Mouse (Mus musculus): ENCODE results near the gene Mapk12. TPM values are rescaled to one million over a fixed set of nuclear protein-coding genes. Genes with fewer than 3 reads are reported as not detected.

The Mapk12 gene
- 19.9 and 20.1 TPM in 2 replicates for polyA plus RNA-seq (2016; fragmentation: Nextera tagmentation; extraction: Ambion mirVana)

DNA sequence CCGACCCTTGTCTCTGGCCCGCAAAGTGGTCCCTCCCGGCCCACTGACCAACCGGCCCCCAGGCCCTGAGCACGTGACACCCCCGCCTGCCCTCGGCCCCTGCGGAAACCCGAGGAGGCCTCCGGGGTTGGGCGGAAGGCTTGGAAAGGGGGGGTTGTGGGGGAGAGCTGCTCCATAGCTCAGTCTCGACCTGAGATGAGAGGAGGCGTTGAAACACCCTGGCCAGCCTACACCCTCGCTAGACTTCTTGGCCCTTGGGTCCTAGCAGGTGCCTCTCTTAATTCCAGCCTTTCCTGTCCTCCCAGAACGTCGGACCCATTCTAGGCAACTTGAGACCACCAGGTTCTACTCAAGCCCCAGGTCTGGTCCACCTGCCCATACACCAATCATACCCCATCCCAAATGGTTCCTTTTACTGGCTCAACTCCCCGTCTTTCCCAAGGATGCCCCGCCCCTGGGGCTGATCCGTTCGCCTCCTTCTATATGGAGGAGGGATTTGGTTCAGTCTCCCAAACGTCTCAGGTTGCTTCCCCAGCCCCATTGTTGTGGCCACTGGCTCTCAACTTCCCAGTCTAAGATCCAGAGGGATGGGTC, at the start of gene Mapk12:
Gene Mapk12 (minus strand): TSS at position 45 of the 594 bp plus-strand sequence.
- Histone ChIP-seq H3K9ac (peak within 1 kb of the TSS; percentile 75), H3K27ac (ENCODE audit: poor library complexity, severe bottlenecking) (peak within 1 kb of the TSS; percentile 7; the same call in 1 of the 2 replicates), H3K9me3 (replicated peaks) (no peaks in the 10 kb centered on the region), H3K4me3 (peak within 1 kb of the TSS; percentile 75), H3K36me3 (no peaks in the 10 kb centered on the region), H3K27me3 (replicated peaks) (peaks cover 59% of the 10 kb centered on the region), H3K4me2 (peak within 1 kb of the TSS; percentile 98), H3K4me1 (replicated peaks) (peaks cover 38% of the 10 kb centered on the region)
- 2% methylated on average over 21 of the region's 21 CpGs for WGBS
- ATAC-seq (ENCODE audit: insufficient number of reproducible peaks, low FRiP score) = peak; percentile 80

DNA sequence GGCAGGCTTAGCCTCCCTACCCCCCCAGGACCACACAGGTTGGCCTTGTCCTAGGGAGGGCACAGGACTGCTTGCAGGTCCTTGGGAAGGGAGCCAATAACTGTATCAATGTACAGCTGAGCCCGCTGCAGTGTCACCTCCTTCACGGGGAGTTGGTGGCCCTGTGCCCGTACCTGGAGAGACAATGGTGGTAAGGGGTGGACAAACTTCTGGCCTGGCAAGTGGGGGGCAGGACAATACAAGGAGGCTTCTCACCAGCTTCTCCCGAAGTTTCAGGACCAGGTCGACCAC, 44.4 kb upstream of the Mapk12 start:
- H3K9me3 ChIP-seq (replicated peaks) = no peaks in the 10 kb centered on the region
- peaks cover 20% of the 10 kb centered on the region for H3K4me1 ChIP-seq (replicated peaks)
- H3K36me3 ChIP-seq = peaks cover 30% of the 10 kb centered on the region; the same call in 1 of the 2 replicates
- no peak overlapping the region for H3K4me3 ChIP-seq
- no peak overlapping the region for H3K27ac ChIP-seq (ENCODE audit: poor library complexity, severe bottlenecking)
- ATAC-seq (ENCODE audit: insufficient number of reproducible peaks, low FRiP score) = no peak
- H3K9ac ChIP-seq = no peak overlapping the region
- 83% methylated on average over 5 of the region's 5 CpGs for WGBS
- H3K4me2 ChIP-seq = no peak overlapping the region
- H3K27me3 ChIP-seq (replicated peaks) = no peaks in the 10 kb centered on the region

DNA sequence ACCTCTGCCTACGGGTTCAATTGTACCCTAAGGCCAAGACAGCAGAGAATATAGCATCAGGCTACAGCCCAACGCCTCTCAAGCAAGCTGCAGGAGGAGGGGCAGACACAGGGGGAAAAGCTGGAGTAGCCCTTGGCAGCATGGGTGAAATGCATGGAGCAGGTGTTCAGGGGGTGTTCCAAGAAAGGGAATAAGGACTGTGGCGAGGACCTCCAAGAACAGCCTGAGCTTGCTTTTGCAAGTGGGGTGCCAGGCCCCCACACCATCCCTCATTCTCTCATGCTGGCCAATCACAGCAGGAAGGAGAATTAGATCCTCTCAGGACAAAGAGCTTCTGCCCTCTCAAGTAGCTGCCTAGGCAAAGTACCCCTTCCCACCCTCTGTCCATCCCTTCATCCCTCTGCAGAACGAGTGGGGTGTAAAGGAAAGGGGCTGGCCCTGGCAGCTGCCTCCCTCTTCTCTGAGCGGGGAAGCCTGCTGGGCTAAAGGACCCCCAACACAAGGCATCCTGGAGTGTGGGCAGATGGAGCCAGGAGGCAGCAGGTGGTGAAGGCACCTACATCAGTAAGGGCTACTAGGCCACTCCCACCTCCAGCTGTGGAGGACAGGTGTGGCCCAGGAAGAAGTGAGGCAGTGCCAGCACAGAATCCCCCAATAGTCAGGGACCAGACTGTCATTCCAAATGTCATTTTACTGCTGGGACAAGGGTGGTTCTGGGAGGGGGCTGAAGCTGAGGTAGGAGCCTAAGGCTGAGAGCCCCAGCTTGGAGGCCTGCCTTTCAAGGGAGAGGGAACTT, 43.8 kb upstream of the Mapk12 start:
- H3K4me1 ChIP-seq (replicated peaks) = peaks cover 25% of the 10 kb centered on the region
- no peak overlapping the region for H3K4me3 ChIP-seq
- no peaks in the 10 kb centered on the region for H3K27me3 ChIP-seq (replicated peaks)
- H3K4me2 ChIP-seq = no peak overlapping the region
- no peak for ATAC-seq (ENCODE audit: insufficient number of reproducible peaks, low FRiP score)
- WGBS = 71% methylated on average over 5 of the region's 5 CpGs
- H3K27ac ChIP-seq (ENCODE audit: poor library complexity, severe bottlenecking) = no peak overlapping the region
- H3K9ac ChIP-seq = no peak overlapping the region
- H3K9me3 ChIP-seq (replicated peaks) = no peaks in the 10 kb centered on the region
- H3K36me3 ChIP-seq = peaks cover 29% of the 10 kb centered on the region; the same call in 1 of the 2 replicates

DNA sequence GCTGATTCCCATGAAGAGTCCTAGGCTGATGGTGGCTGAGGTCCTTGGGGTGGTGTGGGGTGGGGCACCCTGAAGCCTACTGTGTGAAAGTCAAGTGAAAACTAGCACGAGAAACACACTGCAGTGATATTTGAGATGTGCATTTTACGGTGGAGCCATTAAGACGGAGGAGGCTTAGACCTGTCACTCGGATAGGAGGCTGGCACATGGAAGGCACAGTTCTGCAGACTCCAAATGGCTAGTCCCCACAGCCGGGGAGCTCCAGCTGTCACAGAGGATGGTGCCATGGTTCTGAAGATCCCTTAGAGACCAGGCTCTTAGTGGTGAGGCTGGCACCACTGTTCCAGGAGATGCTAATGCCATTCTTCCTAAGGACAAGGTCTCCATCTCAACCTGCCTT, 42.3 kb upstream of the Mapk12 start:
- Histone ChIP-seq H3K4me1 (replicated peaks) (peaks cover 39% of the 10 kb centered on the region), H3K27ac (ENCODE audit: poor library complexity, severe bottlenecking) (peak overlapping the region; percentile 74), H3K9me3 (replicated peaks) (no peaks in the 10 kb centered on the region), H3K9ac (peak overlapping the region; percentile 50), H3K4me2 (no peak overlapping the region), H3K36me3 (peaks cover 21% of the 10 kb centered on the region; the same call in 1 of the 2 replicates), H3K4me3 (no peak overlapping the region), H3K27me3 (replicated peaks) (no peaks in the 10 kb centered on the region)
- ATAC-seq (ENCODE audit: insufficient number of reproducible peaks, low FRiP score) = no peak
- WGBS = 65% methylated on average over 5 of the region's 5 CpGs

DNA sequence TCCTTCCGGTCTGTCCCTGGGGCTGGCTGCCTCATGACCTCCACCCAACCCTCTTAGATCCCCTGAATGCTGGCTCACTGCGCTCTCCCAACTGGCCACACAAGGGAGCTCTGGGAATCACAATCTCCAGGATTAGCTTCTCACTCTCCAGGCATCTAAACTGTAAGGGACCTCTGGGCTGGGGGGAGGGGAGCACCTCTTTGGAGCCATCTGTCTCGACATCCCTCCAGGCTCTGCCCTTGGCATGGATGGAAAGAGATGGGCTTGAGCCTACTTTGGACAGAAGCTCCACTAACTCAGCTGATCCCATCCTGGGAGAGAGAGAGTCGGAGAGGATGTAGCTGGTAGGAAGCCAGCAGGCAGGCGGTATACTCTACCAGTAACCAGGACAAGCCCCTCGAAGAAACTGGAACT, 41.8 kb upstream of the Mapk12 start:
- Histone ChIP-seq H3K4me3 (no peak overlapping the region), H3K27ac (ENCODE audit: poor library complexity, severe bottlenecking) (peak overlapping the region; percentile 74), H3K36me3 (peaks cover 17% of the 10 kb centered on the region; the same call in 1 of the 2 replicates), H3K4me2 (peak overlapping the region; percentile 85), H3K9me3 (replicated peaks) (no peaks in the 10 kb centered on the region), H3K9ac (peak overlapping the region; percentile 50), H3K27me3 (replicated peaks) (no peaks in the 10 kb centered on the region), H3K4me1 (replicated peaks) (peaks cover 44% of the 10 kb centered on the region)
- ATAC-seq (ENCODE audit: insufficient number of reproducible peaks, low FRiP score) = no peak
- WGBS = 22% methylated on average over 6 of the region's 6 CpGs

DNA sequence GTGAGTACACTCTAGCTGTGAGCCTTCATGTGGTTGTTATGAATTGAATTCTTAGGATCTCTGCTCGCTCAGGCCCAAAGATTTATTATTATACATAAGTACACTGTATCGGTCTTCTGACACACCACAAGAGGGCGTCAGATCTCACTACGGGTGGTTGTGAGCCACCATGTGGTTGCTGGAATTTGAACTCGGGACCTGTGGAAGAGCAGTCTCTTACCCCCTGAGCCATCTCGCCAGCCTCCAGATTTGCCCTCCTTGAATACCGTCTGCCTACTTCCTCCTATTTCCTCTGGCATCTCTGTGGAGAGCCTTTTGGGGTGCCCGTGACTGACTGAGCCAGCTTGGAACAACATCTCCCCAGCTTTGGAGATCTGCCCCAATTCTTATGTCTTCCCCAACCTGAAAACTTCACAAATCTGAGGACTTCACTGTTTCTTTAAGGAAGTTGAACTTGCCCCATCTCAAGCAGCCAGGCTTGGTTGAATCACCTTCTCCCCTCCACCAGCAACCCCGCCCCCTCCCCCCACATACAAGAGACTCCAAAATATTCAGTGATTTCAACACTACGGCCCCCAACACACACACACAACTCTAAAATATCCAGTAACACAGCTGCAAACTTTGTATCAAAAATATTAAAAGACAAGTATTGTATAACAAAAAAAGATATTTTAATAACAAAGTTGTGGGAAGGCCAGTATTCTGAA, 41.2 kb upstream of the Mapk12 start:
- peaks cover 50% of the 10 kb centered on the region for H3K4me1 ChIP-seq (replicated peaks)
- H3K27ac ChIP-seq (ENCODE audit: poor library complexity, severe bottlenecking) = peak overlapping the region; percentile 74
- H3K4me3 ChIP-seq = no peak overlapping the region
- peaks cover 14% of the 10 kb centered on the region; the same call in 1 of the 2 replicates for H3K36me3 ChIP-seq
- H3K27me3 ChIP-seq (replicated peaks) = no peaks in the 10 kb centered on the region
- peak overlapping the region; percentile 85 for H3K4me2 ChIP-seq
- ATAC-seq (ENCODE audit: insufficient number of reproducible peaks, low FRiP score) = no peak
- WGBS = 64% methylated on average over 10 of the region's 10 CpGs
- no peaks in the 10 kb centered on the region for H3K9me3 ChIP-seq (replicated peaks)
- peak overlapping the region; percentile 50 for H3K9ac ChIP-seq

DNA sequence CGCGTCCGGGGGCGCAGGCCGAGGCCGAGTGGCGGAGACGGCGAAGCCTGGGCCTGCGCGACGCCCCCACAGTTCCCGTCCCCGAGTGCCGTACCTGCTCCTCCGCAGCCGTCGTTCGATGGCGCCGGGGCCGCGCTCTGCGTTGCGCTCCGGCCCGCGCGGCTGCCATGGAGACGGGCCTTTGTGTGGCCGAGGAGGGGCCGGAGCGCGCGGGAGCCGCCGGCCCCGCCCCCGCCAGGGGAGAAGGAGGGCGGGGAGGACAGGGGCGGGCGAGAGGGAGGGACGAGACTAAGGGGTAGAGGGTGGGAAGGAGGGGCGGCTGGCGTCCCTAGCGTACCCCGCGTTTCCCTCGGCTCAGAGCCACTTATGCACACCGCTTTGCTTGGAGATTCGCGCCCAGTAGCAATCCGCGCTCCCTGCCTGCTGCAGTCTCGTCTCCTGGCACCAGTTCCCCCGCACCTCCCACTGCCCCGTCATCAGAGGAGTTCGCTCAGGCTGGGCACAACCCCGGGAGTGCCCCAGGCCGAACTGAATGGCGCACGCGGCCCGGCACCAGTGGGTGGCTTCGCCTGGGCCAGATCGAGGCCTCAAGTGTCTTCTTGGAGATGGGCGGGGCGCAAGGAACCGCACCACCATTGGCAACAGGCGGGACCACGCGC, 40.2 kb upstream of the Mapk12 start, which contains the start of gene Plxnb2:
Gene Plxnb2 (minus strand): TSS at position 218 of the 659 bp plus-strand sequence.
- peak; percentile 87 for ATAC-seq (ENCODE audit: insufficient number of reproducible peaks, low FRiP score)

DNA sequence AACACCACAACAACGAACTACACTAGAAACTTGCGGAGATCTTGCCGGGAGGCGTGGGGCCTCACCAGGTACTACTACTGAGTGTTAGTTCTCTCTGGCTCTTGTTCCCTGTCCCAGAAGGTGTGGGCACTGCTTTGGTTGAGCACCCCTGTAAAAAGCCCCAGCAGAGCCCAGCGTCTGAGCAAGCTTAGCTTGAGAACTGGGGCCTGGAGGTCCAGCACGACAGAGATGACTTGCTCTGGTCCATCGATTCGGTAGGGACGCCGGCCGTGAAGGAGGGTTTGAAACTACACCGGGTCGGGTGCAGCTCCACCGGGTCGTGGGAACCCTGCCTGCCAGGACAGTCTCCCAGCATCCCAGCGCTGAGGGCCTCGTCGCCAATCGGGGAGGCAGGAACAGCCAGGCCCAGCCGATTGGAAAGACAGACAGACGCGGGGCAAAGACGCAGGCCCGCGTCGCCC, 39.6 kb upstream of the Mapk12 start:
- WGBS = 1% methylated on average over 25 of the region's 26 CpGs
- Histone ChIP-seq H3K4me2 (peak overlapping the region; percentile 85), H3K27me3 (replicated peaks) (no peaks in the 10 kb centered on the region), H3K9me3 (replicated peaks) (no peaks in the 10 kb centered on the region), H3K4me3 (peak overlapping the region; percentile 80), H3K27ac (ENCODE audit: poor library complexity, severe bottlenecking) (peak overlapping the region; percentile 92), H3K4me1 (replicated peaks) (peaks cover 66% of the 10 kb centered on the region), H3K9ac (peak overlapping the region; percentile 88), H3K36me3 (peaks cover 6% of the 10 kb centered on the region; the same call in 1 of the 2 replicates)
- peak; percentile 15; the same call in 1 of the 2 replicates for ATAC-seq (ENCODE audit: insufficient number of reproducible peaks, low FRiP score)

More for the DNA sequence above, 40.2 kb upstream of the Mapk12 start, which contains the start of gene Plxnb2:
- H3K4me3 ChIP-seq = peak within 1 kb of the TSS; percentile 80
- no peaks in the 10 kb centered on the region for H3K27me3 ChIP-seq (replicated peaks)
- peak within 1 kb of the TSS; percentile 85 for H3K4me2 ChIP-seq
- H3K36me3 ChIP-seq = peaks cover 7% of the 10 kb centered on the region; the same call in 1 of the 2 replicates
- H3K27ac ChIP-seq (ENCODE audit: poor library complexity, severe bottlenecking) = peak within 1 kb of the TSS; percentile 92
- WGBS = under 1% methylated on average over 65 of the region's 72 CpGs
- peak within 1 kb of the TSS; percentile 88 for H3K9ac ChIP-seq
- peaks cover 60% of the 10 kb centered on the region for H3K4me1 ChIP-seq (replicated peaks)
- H3K9me3 ChIP-seq (replicated peaks) = no peaks in the 10 kb centered on the region

DNA sequence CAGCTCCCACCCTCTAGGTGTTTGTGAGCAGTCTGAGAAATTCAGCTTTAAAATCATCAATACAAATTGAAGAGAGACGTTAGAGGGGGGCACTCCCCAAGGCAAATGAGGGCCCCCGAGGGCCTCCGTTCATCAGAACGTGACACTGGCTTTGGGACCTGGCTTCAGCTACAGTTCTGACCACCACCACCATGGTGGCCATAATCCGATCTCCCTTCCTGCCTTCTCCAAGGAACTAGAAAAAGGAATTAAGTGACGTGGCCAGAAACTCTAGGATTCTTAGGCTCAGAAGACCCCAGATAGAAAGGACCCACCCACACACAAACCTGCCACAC, 39.1 kb upstream of the Mapk12 start:
- Histone ChIP-seq H3K4me2 (peak overlapping the region; percentile 85), H3K9me3 (replicated peaks) (no peaks in the 10 kb centered on the region), H3K27me3 (replicated peaks) (no peaks in the 10 kb centered on the region), H3K9ac (peak overlapping the region; percentile 88), H3K4me1 (replicated peaks) (peaks cover 72% of the 10 kb centered on the region), H3K27ac (ENCODE audit: poor library complexity, severe bottlenecking) (peak overlapping the region; percentile 92), H3K36me3 (0 out of 2 replicates have a peak, but pooled peaks cover under 1% of the 10 kb centered on the region), H3K4me3 (peak overlapping the region; percentile 80)
- no peak for ATAC-seq (ENCODE audit: insufficient number of reproducible peaks, low FRiP score)
- WGBS = 7% methylated on average over 6 of the region's 6 CpGs

DNA sequence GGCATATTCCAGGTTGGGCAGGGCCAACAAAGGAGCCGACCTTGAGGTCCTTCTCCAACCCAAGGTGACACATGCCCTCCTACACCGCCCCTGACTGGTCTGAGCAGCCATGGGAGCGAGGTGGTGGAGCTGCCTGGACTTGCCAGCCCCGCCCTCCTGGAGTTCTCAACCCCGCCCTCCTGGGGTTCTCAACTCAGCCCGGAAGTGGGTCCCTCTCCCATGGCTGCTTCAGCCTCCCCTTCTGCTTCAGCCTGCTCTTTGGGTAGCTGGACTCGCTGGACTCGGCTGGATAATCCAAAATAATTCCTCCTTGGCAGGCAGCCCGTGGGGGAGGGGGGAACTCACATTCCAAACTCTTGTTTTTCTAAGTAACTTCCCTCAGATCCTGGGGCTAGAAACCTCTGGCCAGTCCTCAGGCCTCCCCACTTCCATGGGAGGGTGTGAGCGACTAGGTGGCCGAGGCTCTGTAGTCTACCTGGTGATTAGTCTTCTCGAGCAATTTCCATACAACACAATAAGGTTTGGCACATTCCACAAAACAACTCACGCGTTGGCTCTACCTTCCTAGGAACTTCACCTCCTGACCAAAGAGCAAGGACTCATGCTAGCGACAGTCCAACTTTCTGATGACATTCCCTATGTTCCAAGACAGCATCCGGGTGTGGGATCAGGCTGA, 38.6 kb upstream of the Mapk12 start:
- H3K27me3 ChIP-seq (replicated peaks) = no peaks in the 10 kb centered on the region
- H3K4me3 ChIP-seq = peak overlapping the region; percentile 80
- peak; percentile 73 for ATAC-seq (ENCODE audit: insufficient number of reproducible peaks, low FRiP score)
- peak overlapping the region; percentile 92 for H3K27ac ChIP-seq (ENCODE audit: poor library complexity, severe bottlenecking)
- no peaks in the 10 kb centered on the region for H3K9me3 ChIP-seq (replicated peaks)
- peaks cover 77% of the 10 kb centered on the region for H3K4me1 ChIP-seq (replicated peaks)
- H3K36me3 ChIP-seq = no peaks in the 10 kb centered on the region
- 3% methylated on average over 16 of the region's 16 CpGs for WGBS
- peak overlapping the region; percentile 88 for H3K9ac ChIP-seq
- peak overlapping the region; percentile 85 for H3K4me2 ChIP-seq
